Mouse (Mus musculus): ENCODE results near the gene Thap11. TPM values are rescaled to one million over a fixed set of nuclear protein-coding genes. Genes with fewer than 3 reads are reported as not detected.

The Thap11 gene
- polyA plus RNA-seq, 1 experiment, result 22.6 TPM

GRCm38 (mm10) chr8:105850014-105850413, 4.9 kb upstream of the Thap11 start:
- Histone ChIP-seq H3K27ac (ENCODE audit: insufficient read depth, low read length) (no peak overlapping the region), H3K4me3 (ENCODE audit: insufficient read depth, low read length) (peak overlapping the region; percentile 39; the same call in 1 of the 2 replicates), H3K4me1 (ENCODE audit: control insufficient read depth, insufficient read depth, low read length) (peaks cover 7% of the 10 kb centered on the region; the same call in 1 of the 2 replicates)
- TF ChIP-seq POLR2A (IDR thresholded peaks at IDR 0.05; ENCODE audit: low read depth, low read length) (no peak), CTCF (IDR thresholded peaks at IDR 0.05; ENCODE audit: borderline replicate concordance, insufficient read depth, low read length) (no peak)

GRCm38 (mm10) chr8:105850611-105851010, 4.3 kb upstream of the Thap11 start:
- Histone ChIP-seq H3K4me1 (ENCODE audit: control insufficient read depth, insufficient read depth, low read length) (peaks cover 7% of the 10 kb centered on the region; the same call in 1 of the 2 replicates), H3K27ac (ENCODE audit: insufficient read depth, low read length) (no peak overlapping the region), H3K4me3 (ENCODE audit: insufficient read depth, low read length) (peak overlapping the region; percentile 39)
- 0 out of 2 replicates have a peak, but pooled peaks have one; percentile 27 for TF ChIP-seq POLR2A (IDR thresholded peaks at IDR 0.05; ENCODE audit: low read depth, low read length)
- TF ChIP-seq CTCF (IDR thresholded peaks at IDR 0.05; ENCODE audit: borderline replicate concordance, insufficient read depth, low read length), result no peak

- peak overlapping the region; percentile 78 for H3K4me3 ChIP-seq (ENCODE audit: insufficient read depth, low read length)
Observed at GRCm38 (mm10) chr8:105851651-105852143, 3.2 kb upstream of the Thap11 start.

GRCm38 (mm10) chr8:105852146-105852729, 2.7 kb upstream of the Thap11 start:
- TF ChIP-seq CTCF (IDR thresholded peaks at IDR 0.05; ENCODE audit: borderline replicate concordance, insufficient read depth, low read length) (no peak), POLR2A (IDR thresholded peaks at IDR 0.05; ENCODE audit: low read depth, low read length) (no peak)
- Histone ChIP-seq H3K4me3 (ENCODE audit: insufficient read depth, low read length) (no peak overlapping the region), H3K27ac (ENCODE audit: insufficient read depth, low read length) (no peak overlapping the region)

More at GRCm38 (mm10) chr8:105851651-105852143, 3.2 kb upstream of the Thap11 start:
- Histone ChIP-seq H3K27ac (ENCODE audit: insufficient read depth, low read length) (peak overlapping the region; percentile 34), H3K4me1 (ENCODE audit: control insufficient read depth, insufficient read depth, low read length) (peaks cover 7% of the 10 kb centered on the region; the same call in 1 of the 2 replicates)
- TF ChIP-seq CTCF (IDR thresholded peaks at IDR 0.05; ENCODE audit: borderline replicate concordance, insufficient read depth, low read length) (no peak), POLR2A (IDR thresholded peaks at IDR 0.05; ENCODE audit: low read depth, low read length) (peak; percentile 99)

GRCm38 (mm10) chr8:105853178-105853577, 1.8 kb upstream of the Thap11 start, which contains the start of gene Cenpt:
Gene Cenpt (minus strand): TSS chr8:105853278.
- no peak within 1 kb of the TSS for H3K27ac ChIP-seq (ENCODE audit: insufficient read depth, low read length)
- H3K4me3 ChIP-seq (ENCODE audit: insufficient read depth, low read length), result no peak within 1 kb of the TSS

More at GRCm38 (mm10) chr8:105852146-105852729, 2.7 kb upstream of the Thap11 start:
- H3K4me1 ChIP-seq (ENCODE audit: control insufficient read depth, insufficient read depth, low read length), result peaks cover 9% of the 10 kb centered on the region; the same call in 1 of the 2 replicates

GRCm38 (mm10) chr8:105854303-105854702, 629 bp upstream of the Thap11 start:
- Histone ChIP-seq H3K4me3 (ENCODE audit: insufficient read depth, low read length) (no peak overlapping the region), H3K4me1 (ENCODE audit: control insufficient read depth, insufficient read depth, low read length) (peaks cover 9% of the 10 kb centered on the region; the same call in 1 of the 2 replicates), H3K27ac (ENCODE audit: insufficient read depth, low read length) (no peak overlapping the region)
- no peak for TF ChIP-seq CTCF (IDR thresholded peaks at IDR 0.05; ENCODE audit: borderline replicate concordance, insufficient read depth, low read length)
- TF ChIP-seq POLR2A (IDR thresholded peaks at IDR 0.05; ENCODE audit: low read depth, low read length), result no peak

More at GRCm38 (mm10) chr8:105853178-105853577, 1.8 kb upstream of the Thap11 start, which contains the start of gene Cenpt:
- TF ChIP-seq POLR2A (IDR thresholded peaks at IDR 0.05; ENCODE audit: low read depth, low read length), result no peak
- TF ChIP-seq CTCF (IDR thresholded peaks at IDR 0.05; ENCODE audit: borderline replicate concordance, insufficient read depth, low read length), result no peak
- peaks cover 9% of the 10 kb centered on the region; the same call in 1 of the 2 replicates for H3K4me1 ChIP-seq (ENCODE audit: control insufficient read depth, insufficient read depth, low read length)

GRCm38 (mm10) chr8:105855248-105856167, 576 bp downstream of the Thap11 start:
- Histone ChIP-seq H3K27ac (ENCODE audit: insufficient read depth, low read length) (peak overlapping the region; percentile 88), H3K4me1 (ENCODE audit: control insufficient read depth, insufficient read depth, low read length) (peaks cover 5% of the 10 kb centered on the region; the same call in 1 of the 2 replicates), H3K4me3 (ENCODE audit: insufficient read depth, low read length) (peak overlapping the region; percentile 70)
- TF ChIP-seq POLR2A (IDR thresholded peaks at IDR 0.05; ENCODE audit: low read depth, low read length), result peak; percentile 41
- peak; percentile 4; the same call in 1 of the 2 replicates for TF ChIP-seq CTCF (IDR thresholded peaks at IDR 0.05; ENCODE audit: borderline replicate concordance, insufficient read depth, low read length)

GRCm38 (mm10) chr8:105856168-105856835, 1.4 kb downstream of the Thap11 start:
- no peak for TF ChIP-seq POLR2A (IDR thresholded peaks at IDR 0.05; ENCODE audit: low read depth, low read length)
- TF ChIP-seq CTCF (IDR thresholded peaks at IDR 0.05; ENCODE audit: borderline replicate concordance, insufficient read depth, low read length), result no peak
- H3K4me1 ChIP-seq (ENCODE audit: control insufficient read depth, insufficient read depth, low read length), result peaks cover 2% of the 10 kb centered on the region; the same call in 1 of the 2 replicates
- peak overlapping the region; percentile 70 for H3K4me3 ChIP-seq (ENCODE audit: insufficient read depth, low read length)
- no peak overlapping the region for H3K27ac ChIP-seq (ENCODE audit: insufficient read depth, low read length)

- Histone ChIP-seq H3K27ac (ENCODE audit: insufficient read depth, low read length) (no peak overlapping the region), H3K4me1 (ENCODE audit: control insufficient read depth, insufficient read depth, low read length) (peaks cover 4% of the 10 kb centered on the region; the same call in 1 of the 2 replicates), H3K4me3 (ENCODE audit: insufficient read depth, low read length) (no peak overlapping the region)
- no peak for TF ChIP-seq POLR2A (IDR thresholded peaks at IDR 0.05; ENCODE audit: low read depth, low read length)
- TF ChIP-seq CTCF (IDR thresholded peaks at IDR 0.05; ENCODE audit: borderline replicate concordance, insufficient read depth, low read length), result no peak
Observed at GRCm38 (mm10) chr8:105858495-105858894, 3.6 kb downstream of the Thap11 start.
